Mouse (Mus musculus) left cerebral cortex, postnatal 10 days (tissue): ENCODE measurements around the gene Kif3c. TPM values are rescaled to one million over a fixed set of nuclear protein-coding genes. Genes with fewer than 3 reads are reported as not detected.

ENCODE experiments used
- DNase-seq, 2 experiments: peaks; one replicate each; pipeline ENCODE4 v3.0.0; 2021 to 2022; ENCODE audit warnings: low spot score in 2 of 2, mixed read lengths in 1 of 2; ENCODE audit errors: extremely low spot score in 1 of 2
- intact Hi-C: fragments of 180-260 bp; cut with DNase I; formaldehyde crosslinking; loops from one replicate; pipeline ENCODE4 v1.15.1; 2025
- total RNA-seq, 2 experiments: library from RNA; stranded (reverse); gene quantifications; 2 replicates each; pipeline ENCODE4 v1.2.3; 2021

Kif3c gene
- total RNA-seq, 2 experiments from 2014 or later = 211 to 214 TPM

DNA sequence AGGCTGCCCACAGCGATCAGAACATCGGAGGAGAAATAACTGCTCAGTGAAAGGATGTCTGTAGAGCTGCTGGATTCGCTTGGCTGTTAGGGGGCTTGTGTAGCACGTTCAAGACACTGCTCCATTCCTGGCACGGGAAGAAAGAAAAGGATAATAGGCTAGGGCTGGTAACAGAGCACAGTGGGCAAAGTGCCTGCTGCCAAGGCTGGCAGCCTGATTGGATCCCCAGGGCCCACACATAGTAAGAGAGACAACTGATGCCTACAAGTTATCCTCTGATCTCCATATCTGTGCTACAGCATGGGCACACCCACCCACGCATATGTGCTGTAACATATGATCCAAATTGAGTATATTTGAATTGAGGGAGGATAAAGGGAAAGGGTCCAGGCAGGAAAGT, 41.7 kb downstream of the Kif3c start:
- DNase-seq = peak; percentile 35 to 52

DNA sequence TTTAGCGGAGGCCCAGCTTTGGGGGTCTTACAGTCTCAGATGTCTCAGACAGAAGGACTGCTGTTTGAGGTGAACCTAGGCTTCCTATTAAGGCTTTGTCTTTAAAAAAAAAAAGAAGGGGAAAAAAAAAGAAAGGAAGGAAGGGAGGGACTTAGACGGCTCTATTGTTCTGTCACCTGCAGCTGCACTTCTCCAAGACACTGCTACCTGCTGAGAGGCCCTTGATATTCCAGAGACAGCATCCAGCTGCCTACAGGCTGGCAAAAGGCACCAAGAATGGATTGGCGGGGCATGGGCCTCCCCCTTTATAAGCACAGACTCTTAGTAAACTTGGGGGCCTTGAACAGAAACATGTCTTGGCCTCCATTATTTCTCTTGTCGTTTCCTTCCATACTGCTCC, 50.0 kb downstream of the Kif3c start:
- intact Hi-C loops = no loop called here
- DNase-seq = no peak

More for the DNA sequence above, 41.7 kb downstream of the Kif3c start:
- intact Hi-C loops = no loop called here

DNA sequence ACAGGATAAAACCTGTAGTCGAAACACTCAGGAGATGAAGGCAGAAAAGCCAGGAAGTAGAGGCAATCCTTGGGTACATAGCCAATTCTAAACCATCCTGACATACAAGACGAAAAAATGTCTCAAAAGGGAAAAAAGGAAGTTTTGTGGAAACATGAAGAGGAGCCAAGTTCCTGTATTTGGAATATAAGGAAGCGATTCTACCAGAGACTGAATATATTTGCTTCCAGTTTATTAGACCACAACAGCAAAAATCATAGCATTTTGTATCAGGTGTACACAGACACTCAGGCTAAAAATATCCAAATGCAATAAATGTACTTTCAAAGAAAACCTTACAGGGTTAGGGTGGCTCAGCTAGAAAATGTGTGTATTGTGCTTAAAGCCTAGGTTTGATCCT, 53.8 kb downstream of the Kif3c start:
- no peak for DNase-seq
- intact Hi-C loops = no loop called here

DNA sequence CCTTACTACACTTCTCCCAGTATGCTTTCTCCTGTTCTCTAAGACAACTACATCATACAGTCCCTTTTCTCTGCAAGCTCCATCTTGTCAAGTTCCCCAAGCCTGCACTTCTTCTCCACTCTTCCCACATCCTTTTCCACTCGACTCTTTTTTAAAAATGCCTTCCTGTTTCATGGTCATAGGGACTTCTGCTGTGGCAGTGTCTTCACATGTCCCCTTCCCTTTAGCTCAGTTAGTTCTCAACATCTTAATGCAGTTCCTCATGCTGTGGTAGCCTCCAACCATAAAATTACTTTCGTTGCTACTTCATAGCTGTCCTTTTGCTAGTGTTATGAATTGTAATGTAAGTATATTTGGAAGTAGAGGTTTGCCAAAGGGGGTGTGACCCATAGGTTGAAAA, 55.6 kb downstream of the Kif3c start:
- DNase-seq = no peak
- intact Hi-C loops = no loop called here

DNA sequence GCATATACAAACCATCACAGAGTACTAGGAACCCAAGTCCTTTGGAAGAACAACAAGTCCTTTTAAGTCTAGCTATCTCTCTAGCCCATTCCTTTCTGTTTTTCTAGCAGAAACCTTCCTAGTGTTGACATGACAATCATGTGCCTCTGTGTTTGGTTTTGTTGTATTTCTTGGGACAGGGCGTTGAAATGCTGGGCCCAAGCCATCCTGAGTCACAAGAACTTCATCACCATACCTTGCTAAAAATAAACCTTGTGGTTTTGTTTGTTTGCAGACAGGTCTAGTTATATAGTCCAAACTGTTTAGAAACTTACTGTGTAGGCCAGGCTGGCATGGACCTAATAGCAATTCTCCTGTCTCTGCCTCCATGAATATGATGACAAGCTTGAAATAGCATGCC, 57.9 kb downstream of the Kif3c start:
- intact Hi-C loops = no loop called here
- DNase-seq = no peak

DNA sequence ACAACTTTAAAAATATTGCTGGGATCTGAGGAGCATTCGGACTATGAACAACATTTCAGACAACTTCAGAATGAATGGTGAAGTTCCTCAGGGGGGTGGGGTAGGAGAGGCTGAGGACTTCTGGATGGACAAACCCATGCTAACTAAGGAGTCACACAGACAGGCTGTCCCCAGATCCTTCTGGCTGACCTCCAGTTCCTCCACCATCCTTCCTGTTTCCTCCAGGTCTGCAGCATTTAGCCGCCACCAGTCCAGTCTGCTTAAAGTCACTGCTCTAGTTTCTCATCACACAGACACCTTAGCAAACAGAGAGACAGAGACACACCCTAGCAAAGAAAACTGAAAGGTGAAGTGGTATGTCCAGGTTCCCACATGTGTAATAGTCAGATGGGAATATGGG, 59.2 kb downstream of the Kif3c start:
- intact Hi-C loops = no loop called here

DNA sequence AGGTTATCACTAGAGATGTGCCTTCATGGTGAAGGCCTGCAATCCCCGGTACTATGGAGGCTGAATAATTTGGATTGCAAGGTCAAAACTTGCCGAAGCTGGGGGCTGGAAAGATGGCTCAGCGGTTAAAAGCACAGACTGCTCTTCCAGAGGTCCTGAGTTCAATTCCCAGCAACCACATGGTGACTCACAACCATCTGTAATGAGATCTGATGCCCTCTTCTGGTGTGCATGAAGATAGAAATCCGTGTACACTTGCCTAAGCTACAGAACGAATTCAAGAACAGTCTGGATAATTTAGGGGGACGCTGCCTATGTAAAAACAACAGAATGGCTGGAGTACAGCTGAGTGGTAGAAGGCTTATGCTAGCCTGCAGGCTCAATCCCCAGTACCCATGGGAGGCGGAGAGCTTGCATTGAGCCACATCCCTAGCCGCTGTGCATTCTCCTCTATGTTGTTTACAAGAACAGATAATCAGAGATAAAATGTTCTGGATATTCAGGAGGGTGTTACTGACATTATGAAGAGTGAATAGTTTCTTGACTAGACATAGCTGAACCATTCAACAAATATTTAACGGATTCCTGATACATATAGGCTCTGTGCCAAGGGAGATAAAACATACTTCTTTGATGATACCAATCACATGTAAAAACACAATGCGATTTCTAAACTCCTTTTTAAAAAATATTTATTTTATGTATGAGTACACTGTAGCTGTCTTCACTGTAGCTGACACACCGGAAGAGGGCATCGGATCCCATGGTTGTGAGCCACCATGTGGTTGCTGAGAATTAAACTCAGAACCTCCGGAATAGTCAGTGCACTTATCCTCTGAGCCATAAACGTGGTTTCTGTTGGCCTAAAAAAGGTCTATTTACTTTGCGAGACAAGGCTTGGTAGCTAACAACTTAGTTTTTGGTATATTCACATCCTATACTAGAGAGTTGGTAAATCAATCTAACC, 60.7 kb downstream of the Kif3c start:
- DNase-seq = peak; percentile 49 to 63
- intact Hi-C loops = no loop called here

More for the DNA sequence above, 59.2 kb downstream of the Kif3c start:
- DNase-seq = peak in 1 of 2 experiments; percentile 40

DNA sequence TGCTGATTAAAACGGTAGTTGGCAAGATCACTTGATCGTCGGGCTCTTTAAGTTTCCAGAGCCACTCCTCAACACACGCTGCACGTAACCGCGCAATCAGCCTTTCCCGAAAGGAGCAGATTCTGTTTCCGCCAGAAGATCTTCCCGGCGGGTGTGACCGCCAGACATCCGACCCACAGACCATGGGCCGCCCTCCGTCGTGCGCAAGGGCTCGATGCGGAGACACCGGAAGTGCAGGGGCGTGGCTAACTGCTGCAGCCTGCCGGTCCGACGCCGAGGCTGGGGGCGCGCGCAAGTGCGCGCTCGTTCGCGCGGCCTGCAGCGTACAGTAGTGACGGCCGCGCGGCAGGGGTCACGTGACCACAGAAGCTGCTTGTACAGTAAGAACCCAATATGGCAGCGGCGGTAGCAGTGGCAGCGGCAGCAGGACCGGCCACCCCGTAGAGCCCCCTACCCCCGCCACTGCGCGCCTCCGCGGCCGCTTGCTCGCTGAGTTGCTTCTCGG, 61.6 kb downstream of the Kif3c start, which contains the start of gene Asxl2:
TSS of gene Asxl2 (plus strand) at position 328 of the 505 bp plus-strand sequence.
- DNase-seq = peak; percentile 99 to 100
- intact Hi-C loops = no loop called here

DNA sequence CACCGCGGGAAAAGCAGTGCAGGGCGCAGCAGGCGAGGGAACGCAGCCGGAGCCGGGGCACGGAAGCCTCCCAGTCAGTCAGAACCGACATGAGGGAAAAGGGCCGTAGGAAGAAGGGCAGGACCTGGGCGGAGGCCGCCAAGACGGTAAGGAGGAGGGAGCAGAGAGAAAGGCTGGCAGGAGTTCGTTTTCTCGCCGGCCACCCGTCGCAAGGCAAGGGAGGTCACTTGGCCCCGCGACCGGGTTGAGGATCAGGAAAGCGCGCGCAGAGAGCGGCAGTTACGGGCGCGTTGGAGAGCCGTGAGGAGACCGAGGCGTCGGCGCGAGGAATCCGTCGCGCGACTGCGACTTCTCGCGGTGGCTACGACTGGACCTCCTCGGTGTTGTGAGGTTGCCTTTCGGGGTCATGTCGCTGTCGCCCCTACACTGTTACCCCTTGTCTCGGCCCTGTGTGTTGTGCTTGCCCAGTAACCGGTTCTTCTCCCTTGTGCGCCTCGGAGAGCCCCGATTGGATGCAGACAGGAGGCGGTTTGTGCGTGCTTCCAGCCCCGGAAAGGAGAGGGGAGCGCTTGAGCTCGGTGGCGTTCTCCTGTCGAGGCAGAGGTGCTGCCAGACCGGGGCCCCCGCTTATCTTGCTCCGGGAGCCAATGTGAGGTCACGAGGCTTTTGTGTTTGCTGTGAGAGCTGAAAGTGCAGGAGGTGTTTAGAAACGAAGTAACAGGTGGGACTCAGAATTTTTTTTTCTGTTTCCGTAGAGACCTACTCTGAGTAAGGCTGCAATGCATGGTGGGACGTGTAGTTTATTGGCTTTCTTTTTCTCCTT, 62.3 kb downstream of the Kif3c start:
- intact Hi-C loops = no loop called here
- peak; percentile 66 to 79 for DNase-seq

DNA sequence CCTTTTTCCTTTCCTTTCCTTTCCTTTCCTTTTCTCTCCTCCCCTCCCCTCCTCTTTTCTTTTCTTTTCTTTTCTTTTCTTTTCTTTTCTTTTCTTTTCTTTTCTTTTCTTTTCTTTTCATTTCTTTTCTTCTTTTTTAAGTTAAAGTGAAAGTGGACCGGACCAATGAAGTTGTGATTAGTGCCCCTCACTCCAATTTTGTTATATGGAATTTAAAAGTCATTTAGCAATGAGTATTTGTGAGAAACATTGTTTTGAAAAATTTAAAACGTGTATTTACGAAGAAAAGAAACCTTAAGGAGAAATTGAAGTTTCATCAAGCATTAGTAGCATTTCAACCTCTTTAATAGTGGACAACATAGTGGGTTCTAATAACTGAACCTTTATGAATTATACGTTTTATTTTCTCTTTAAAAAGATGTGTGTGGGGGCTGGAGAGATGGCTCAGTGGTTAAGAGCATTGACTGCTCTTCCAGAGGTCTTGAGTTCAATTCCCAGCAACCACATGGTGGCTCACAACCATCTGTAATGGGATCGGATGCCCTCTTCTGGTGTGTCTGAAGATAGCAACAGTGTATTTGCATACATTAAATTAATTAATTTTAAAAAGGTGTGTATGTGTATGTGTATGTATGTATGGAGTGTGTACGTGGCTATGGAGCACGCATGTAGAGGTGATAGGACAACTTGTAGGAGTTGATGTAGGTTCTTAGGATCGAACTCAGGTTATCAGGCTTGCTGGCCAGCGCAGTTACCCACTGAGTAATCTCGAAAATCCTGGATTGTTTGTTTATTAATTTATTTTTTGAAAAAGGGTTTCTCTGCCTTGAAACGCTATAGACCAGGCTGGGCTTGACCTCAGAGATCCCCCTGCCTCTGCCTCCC, 63.2 kb downstream of the Kif3c start:
- DNase-seq = no peak
- intact Hi-C loops = no loop called here

DNA sequence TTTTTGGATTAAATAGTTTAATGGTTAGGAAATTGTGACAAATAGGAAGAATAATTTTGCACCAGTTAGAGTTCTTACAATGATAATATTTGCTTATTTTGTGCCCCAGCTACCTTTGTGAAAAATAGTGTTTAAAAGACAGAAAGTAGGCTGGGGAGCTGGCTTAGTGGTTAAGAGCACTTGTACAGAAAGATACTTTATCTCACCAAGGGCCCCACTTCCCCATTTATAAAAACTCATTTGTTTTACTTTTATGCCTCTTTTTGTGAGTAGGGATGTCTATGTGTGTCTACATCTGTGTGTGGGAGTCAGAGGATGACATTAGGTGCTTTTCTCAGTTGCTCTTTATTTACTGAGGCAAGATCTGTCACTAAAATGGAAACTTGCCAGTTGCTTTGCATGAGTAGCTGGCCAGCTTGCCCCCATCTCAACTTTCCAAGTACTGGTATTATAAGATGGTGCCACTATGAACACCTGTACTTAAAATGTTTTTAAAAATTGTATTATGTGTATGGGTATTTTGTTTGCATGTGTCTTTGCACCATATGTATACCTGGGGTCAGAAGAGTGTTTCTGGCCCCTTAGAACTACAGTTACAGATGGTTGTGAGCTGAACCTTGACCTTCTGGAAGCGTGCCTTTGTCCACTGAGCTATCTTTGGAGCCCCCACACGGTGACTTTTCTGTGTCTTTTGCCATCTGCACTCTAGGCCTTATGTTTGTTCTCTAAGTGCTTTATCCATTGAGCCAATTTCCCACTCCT, 64.9 kb downstream of the Kif3c start:
- no peak for DNase-seq

DNA sequence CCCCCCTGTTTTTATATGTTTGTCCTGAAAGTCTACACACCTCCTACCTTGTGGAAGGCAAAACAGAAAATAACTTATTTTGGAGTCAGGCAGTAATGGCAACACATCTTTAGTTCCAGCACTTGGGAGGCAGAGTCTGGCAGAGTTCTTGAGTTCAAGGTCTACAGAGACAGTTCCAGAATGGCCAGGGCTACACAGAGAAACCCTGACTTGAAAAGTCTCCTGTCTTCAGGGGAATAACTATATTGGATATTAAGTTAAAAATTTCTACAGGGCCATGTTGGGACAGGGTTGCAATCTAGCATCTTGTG, 65.5 kb downstream of the Kif3c start:
- intact Hi-C loops = no loop called here
- no peak for DNase-seq

More for the DNA sequence above, 64.9 kb downstream of the Kif3c start:
- intact Hi-C loops = no loop called here

DNA sequence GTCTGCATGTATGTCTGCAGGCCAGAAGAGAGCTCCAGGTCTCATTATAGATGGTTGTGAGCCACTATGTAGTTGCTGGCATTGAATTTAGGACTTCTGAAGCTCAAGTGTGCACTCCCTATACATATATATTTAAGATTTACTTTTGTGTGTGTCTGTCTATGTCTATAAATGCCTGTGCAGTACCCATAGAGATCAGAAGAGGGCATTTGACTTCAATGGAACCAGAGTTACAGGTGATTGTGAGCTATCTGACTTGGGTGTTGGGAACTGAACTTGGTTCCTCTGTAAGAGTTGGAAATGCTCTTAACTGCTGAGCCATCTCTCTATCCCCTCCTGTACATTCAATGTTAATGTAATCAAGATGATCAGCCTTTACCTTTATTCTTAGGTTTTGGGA, 66.1 kb downstream of the Kif3c start:
- intact Hi-C loops = no loop called here
- DNase-seq = no peak

DNA sequence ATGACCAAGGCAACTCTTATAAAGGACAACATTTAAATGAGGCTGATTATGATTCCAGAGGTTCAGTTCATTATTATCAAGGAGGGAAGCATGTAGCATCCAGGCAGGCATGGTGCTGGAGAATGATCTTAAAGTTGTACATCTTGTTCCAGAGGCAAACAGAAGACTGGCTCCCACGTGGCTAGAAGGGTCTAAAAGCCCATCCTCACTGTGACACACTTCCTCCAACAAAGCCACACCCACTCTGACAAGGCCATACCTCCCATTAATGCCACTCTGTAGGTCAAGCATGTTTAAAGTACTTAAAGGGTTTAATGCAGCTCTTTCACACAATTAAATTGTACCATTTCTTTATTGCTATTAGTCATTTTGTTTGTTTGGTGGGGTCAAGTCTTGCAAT, 68.8 kb downstream of the Kif3c start:
- intact Hi-C loops = no loop called here
- no peak for DNase-seq

DNA sequence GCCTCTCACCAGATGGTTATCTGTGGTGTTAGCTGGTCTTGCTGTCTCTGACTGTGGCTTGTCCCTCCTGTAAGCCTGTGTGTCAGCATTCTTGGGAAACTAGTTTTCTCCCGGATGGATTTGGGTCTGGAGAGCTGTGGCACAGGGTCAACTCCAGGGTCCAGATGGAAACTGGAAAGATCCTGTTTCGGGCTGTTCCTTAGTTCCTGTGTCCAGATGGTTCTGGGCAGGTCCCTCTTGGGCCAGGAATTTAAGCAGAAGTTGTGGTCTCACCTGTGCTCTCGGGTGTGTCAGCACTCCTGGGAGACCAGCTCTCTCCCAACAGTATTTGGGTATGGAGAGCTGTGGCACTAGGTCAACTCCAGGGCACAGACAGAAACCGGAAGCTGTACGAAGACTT, 71.5 kb downstream of the Kif3c start:
- intact Hi-C loops = no loop called here

DNA sequence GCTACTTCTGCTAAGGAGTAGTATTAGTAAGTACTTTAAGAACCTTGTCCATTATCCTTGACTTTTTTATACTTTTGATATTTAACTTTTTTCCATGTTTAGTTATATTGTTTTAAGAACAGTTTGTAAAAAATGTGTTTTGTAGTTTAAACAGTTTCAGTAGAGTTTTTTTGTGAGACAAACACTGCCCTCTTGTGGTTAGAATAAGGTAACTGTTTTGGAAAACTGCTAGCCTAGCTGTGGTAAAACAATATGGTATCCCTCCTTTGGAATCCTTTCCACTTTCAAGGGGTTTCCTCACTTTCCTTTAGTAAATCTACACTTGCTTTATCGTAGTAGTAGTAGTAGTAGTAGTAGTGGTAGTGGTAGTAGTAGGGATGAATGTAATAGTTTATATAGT, 72.9 kb downstream of the Kif3c start:
- no peak for DNase-seq
- intact Hi-C loops = no loop called here

More for the DNA sequence above, 71.5 kb downstream of the Kif3c start:
- no peak for DNase-seq

DNA sequence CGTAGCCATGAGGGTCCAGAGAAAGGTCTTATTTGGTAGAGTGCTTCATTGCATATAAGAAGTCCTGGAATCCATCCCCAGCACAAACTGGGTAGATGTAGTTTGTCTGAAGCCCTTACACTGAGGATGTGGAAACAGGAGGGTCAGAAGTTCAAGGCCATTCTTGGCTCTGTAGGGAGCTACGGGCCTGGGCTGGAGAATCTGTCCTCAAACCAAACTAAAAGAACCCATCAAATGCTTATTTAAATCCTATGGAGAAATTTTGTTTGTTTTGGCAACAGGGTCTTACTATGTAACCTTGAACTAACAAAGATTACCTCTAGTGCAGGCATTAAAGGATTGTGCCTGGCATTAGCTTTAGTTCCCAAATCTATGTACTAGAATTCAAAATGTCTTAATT, 76.0 kb downstream of the Kif3c start:
- no peak for DNase-seq
- intact Hi-C loops = no loop called here

DNA sequence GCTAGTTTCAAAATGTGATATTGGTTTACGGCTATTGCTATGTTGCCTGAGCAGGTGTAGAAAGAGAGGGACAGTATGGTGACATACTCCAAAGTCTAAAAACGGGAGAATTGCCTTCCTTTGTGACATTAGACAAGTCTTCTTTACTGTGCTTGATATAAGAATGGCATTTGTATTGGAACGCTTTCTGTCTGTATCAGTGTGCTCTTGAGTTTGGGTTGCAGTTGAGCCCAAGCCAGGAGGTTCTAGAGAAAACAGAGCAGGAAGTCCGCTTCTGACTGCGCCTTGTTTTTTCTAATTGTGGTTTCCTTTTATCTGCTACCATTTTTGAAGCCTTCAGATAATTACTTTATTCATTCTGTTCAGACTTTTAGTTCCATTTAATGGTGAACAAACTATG, 76.4 kb downstream of the Kif3c start:
- no peak for DNase-seq
- intact Hi-C loops = no loop called here
